Mouse (Mus musculus): ENCODE results near the gene D13Ertd608e. TPM values are rescaled to one million over a fixed set of nuclear protein-coding genes. Genes with fewer than 3 reads are reported as not detected.
"Not testable (repeated sequence)": the region's sequence is repeated elsewhere in the genome, so short reads cannot be mapped to it uniquely, and the experiment has no call there.

Gene D13Ertd608e
- polyA plus RNA-seq, 1 experiment from 2014 or later, result not detected

GRCm38 (mm10) chr13:119836324-119836811 is 562 bp downstream of the D13Ertd608e start:
- H3K36me3 ChIP-seq; H3K4me1 ChIP-seq; H3K27ac ChIP-seq; H3K9me3 ChIP-seq (replicated peaks): not testable (repeated sequence)
- H3K27me3 ChIP-seq (ENCODE audit: low read depth, poor library complexity, severe bottlenecking), result peaks cover 19% of the 10 kb centered on the region
- DNase-seq (ENCODE audit: low spot score), result peak; percentile 48
- 16% methylated on average over 23 of the region's 23 CpGs for WGBS
- H3K4me3 ChIP-seq, result 0 out of 2 replicates have a peak overlapping the region, but pooled peaks have one; percentile 10

GRCm38 (mm10) chr13:119837719-119838337 is 2.0 kb downstream of the D13Ertd608e start:
- not testable (repeated sequence) for H3K9me3 ChIP-seq (replicated peaks); H3K4me3 ChIP-seq; H3K36me3 ChIP-seq; H3K4me1 ChIP-seq; H3K27ac ChIP-seq
- WGBS, result 6% methylated on average over 14 of the region's 23 CpGs
- DNase-seq (ENCODE audit: low spot score), result peak; percentile 55
- peaks cover 19% of the 10 kb centered on the region for H3K27me3 ChIP-seq (ENCODE audit: low read depth, poor library complexity, severe bottlenecking)

- H3K4me3 ChIP-seq; DNase-seq (ENCODE audit: low spot score); H3K27ac ChIP-seq; H3K4me1 ChIP-seq; H3K36me3 ChIP-seq; H3K9me3 ChIP-seq (replicated peaks): not testable (repeated sequence)
- H3K27me3 ChIP-seq (ENCODE audit: low read depth, poor library complexity, severe bottlenecking), result peaks cover 19% of the 10 kb centered on the region
- WGBS, result 21% methylated on average over 6 of the region's 6 CpGs
These were observed 4.2 kb downstream of the D13Ertd608e start for GRCm38 (mm10) chr13:119839982-119840381.

- H3K9me3 ChIP-seq (replicated peaks); H3K4me3 ChIP-seq; H3K27me3 ChIP-seq (ENCODE audit: low read depth, poor library complexity, severe bottlenecking); H3K27ac ChIP-seq; DNase-seq (ENCODE audit: low spot score); H3K36me3 ChIP-seq; H3K4me1 ChIP-seq: not testable (repeated sequence)
- WGBS, result no CpG with 5 or more reads among the region's 6 CpGs
These were observed 26.6 kb downstream of the D13Ertd608e start for GRCm38 (mm10) chr13:119862399-119862798.

GRCm38 (mm10) chr13:119864395-119864999 is 28.7 kb downstream of the D13Ertd608e start:
- DNase-seq (ENCODE audit: low spot score); H3K4me3 ChIP-seq; H3K4me1 ChIP-seq; H3K9me3 ChIP-seq (replicated peaks); H3K27me3 ChIP-seq (ENCODE audit: low read depth, poor library complexity, severe bottlenecking); H3K36me3 ChIP-seq; H3K27ac ChIP-seq: not testable (repeated sequence)
- 84% methylated on average over 6 of the region's 7 CpGs for WGBS

GRCm38 (mm10) chr13:119886896-119887295 is 51.1 kb downstream of the D13Ertd608e start:
- H3K27me3 ChIP-seq (ENCODE audit: low read depth, poor library complexity, severe bottlenecking); H3K9me3 ChIP-seq (replicated peaks); H3K4me3 ChIP-seq; H3K36me3 ChIP-seq; DNase-seq (ENCODE audit: low spot score); H3K27ac ChIP-seq; H3K4me1 ChIP-seq: not testable (repeated sequence)
- WGBS, result 51% methylated on average over 4 of the region's 4 CpGs

GRCm38 (mm10) chr13:119894685-119895084 is 58.9 kb downstream of the D13Ertd608e start, which contains the start of gene Tcstv1:
Tcstv1 (minus strand) TSS chr13:119894785.
- not testable (repeated sequence) for H3K4me1 ChIP-seq; H3K9me3 ChIP-seq (replicated peaks); H3K27ac ChIP-seq; H3K4me3 ChIP-seq; H3K36me3 ChIP-seq; H3K27me3 ChIP-seq (ENCODE audit: low read depth, poor library complexity, severe bottlenecking); DNase-seq (ENCODE audit: low spot score)
- WGBS, result 91% methylated on average over 3 of the region's 3 CpGs

Other genes with a start within 250 kb of the D13Ertd608e start
- gene Ccl28, start 212.2 kb upstream of the D13Ertd608e start, polyA plus RNA-seq (2016; fragmentation: Nextera tagmentation; extraction: Ambion mirVana), result 0.05 and 0.10 TPM in 2 replicates
- 195 and 225 TPM in 2 replicates for gene Hmgcs1, start 145.6 kb upstream of the D13Ertd608e start, polyA plus RNA-seq (2016; fragmentation: Nextera tagmentation; extraction: Ambion mirVana)
- gene Nim1k, start 80.1 kb upstream of the D13Ertd608e start, polyA plus RNA-seq (2016; fragmentation: Nextera tagmentation; extraction: Ambion mirVana), result 1.6 and 1.7 TPM in 2 replicates
- 41.6 and 45.1 TPM in 2 replicates for gene Zfp131, start 45.1 kb upstream of the D13Ertd608e start, polyA plus RNA-seq (2016; fragmentation: Nextera tagmentation; extraction: Ambion mirVana)
- not detected in 2 replicates for gene AF067063, start 5.8 kb upstream of the D13Ertd608e start, polyA plus RNA-seq (2016; fragmentation: Nextera tagmentation; extraction: Ambion mirVana)
- gene Tcstv1, start 58.8 kb downstream of the D13Ertd608e start, polyA plus RNA-seq (2016; fragmentation: Nextera tagmentation; extraction: Ambion mirVana), result not detected in 2 replicates
- gene Gm21761, start 93.3 kb downstream of the D13Ertd608e start, polyA plus RNA-seq (2016; fragmentation: Nextera tagmentation; extraction: Ambion mirVana), result not detected in 2 replicates
- gene B020031M17Rik, start 114.8 kb downstream of the D13Ertd608e start, polyA plus RNA-seq (2016; fragmentation: Nextera tagmentation; extraction: Ambion mirVana), result not detected in 2 replicates
- not detected in 2 replicates for gene Gm36079, start 191.0 kb downstream of the D13Ertd608e start, polyA plus RNA-seq (2016; fragmentation: Nextera tagmentation; extraction: Ambion mirVana)
- gene Gm21188, start 216.2 kb downstream of the D13Ertd608e start, polyA plus RNA-seq (2016; fragmentation: Nextera tagmentation; extraction: Ambion mirVana), result not detected in 2 replicates